Mouse (Mus musculus): ENCODE results near the gene Aldh18a1. TPM values are rescaled to one million over a fixed set of nuclear protein-coding genes. Genes with fewer than 3 reads are reported as not detected.
A peak's percentile ranks its signal among the peaks of the same experiment; 100 is the strongest.
"Not testable (repeated sequence)": the region's sequence is repeated elsewhere in the genome, so short reads cannot be mapped to it uniquely, and the experiment has no call there.

Gene Aldh18a1
- polyA plus RNA-seq, 1 experiment = 166 TPM

DNA sequence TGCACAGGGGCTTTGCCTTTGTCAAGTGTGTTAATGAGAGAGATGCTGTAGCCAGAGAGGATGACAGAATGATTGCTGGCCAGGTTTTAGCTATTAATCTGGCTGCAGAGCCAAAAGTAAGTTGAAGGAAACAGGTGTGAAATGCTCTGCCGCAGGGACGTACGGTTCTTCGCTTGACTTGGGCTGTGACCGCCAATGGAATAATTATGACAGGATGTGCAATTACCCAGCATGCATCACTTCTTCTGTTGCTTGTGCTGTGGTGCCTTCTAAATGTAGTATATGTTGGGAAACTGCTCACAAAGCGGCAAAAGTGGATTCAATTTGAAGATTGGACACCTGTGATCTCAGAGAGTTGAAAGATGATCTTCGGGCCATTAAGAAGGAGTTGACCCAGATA lies 27.8 kb upstream of the Aldh18a1 start:
- TF ChIP-seq POLR2A (IDR thresholded peaks at IDR 0.05; ENCODE audit: low read depth, low read length) = no peak
- no peak for TF ChIP-seq CTCF (IDR thresholded peaks at IDR 0.05; ENCODE audit: borderline replicate concordance, insufficient read depth, low read length)
- Histone ChIP-seq H3K27ac (ENCODE audit: insufficient read depth, low read length) (no peak overlapping the region), H3K4me3 (ENCODE audit: insufficient read depth, low read length) (no peak overlapping the region), H3K4me1 (ENCODE audit: control insufficient read depth, insufficient read depth, low read length) (peaks cover 3% of the 10 kb centered on the region)

DNA sequence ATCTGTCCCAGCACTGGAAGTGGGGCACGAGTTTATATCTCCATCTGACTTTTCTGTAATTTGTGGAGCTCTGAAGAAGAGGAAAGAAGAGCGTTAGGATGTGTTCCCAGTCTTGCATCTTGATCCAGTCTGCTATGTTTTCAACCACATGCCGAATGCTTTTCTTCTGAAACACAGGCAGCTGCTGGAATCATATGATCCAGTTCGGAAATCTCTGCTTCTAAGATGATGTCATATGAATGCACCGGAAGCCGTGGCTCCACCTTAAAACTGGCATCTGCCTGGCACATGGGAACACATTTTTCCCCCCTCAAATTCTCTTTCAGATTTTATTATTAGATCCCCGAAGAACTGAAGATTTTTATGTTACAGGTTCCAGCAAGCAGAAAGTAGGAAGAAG lies 26.5 kb upstream of the Aldh18a1 start:
- TF ChIP-seq POLR2A (IDR thresholded peaks at IDR 0.05; ENCODE audit: low read depth, low read length) (no peak), CTCF (IDR thresholded peaks at IDR 0.05; ENCODE audit: borderline replicate concordance, insufficient read depth, low read length) (no peak)
- peaks cover 3% of the 10 kb centered on the region for H3K4me1 ChIP-seq (ENCODE audit: control insufficient read depth, insufficient read depth, low read length)
- H3K4me3 ChIP-seq (ENCODE audit: insufficient read depth, low read length) = no peak overlapping the region
- peak overlapping the region; percentile 54; the same call in 1 of the 2 replicates for H3K27ac ChIP-seq (ENCODE audit: insufficient read depth, low read length)

DNA sequence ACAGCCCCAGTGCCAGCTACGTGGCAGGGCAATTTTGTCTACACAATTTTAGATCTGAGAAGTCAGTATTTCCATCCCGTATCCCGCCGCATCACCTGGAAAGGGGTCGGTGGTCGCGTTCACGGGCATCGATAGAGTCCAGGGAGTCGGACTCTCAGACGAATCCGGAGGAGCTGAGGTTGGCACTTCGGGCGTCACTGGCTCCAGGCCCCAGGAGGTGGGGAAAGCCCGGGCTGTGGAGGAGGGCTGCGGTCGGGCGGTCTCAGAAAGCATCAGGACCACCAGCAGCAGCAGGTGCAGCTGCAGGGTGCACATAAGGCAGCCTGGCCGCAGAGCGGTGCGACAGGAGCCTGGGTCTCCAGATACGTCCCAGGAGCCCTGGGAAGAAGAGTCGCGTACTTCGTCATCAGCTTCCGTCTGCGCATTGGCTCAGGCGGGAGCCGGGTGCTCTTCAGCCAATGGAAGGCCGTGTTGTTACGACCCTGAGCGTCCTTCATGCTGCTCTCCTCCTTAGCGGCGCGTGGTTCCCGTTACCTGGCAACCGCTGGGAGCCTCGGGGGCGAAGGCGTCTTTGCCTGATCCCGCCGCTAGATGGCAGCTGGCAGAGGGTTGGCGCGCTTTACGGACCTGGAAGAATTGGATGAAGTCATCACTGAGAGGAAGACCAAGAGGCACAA lies 23.7 kb upstream of the Aldh18a1 start, which contains the start of the genes Tctn3 and Entpd1:
Gene Tctn3 (minus strand): TSS at position 404 of the 677 bp plus-strand sequence.
Gene Entpd1 (plus strand): TSS at position 537 of the 677 bp plus-strand sequence.
- Histone ChIP-seq H3K4me3 (ENCODE audit: insufficient read depth, low read length) (peak within 1 kb of the TSS; percentile 75), H3K27ac (ENCODE audit: insufficient read depth, low read length) (no peak within 1 kb of the TSS), H3K4me1 (ENCODE audit: control insufficient read depth, insufficient read depth, low read length) (peaks cover 3% of the 10 kb centered on the region)
- peak; percentile 68; the same call in 1 of the 2 replicates for TF ChIP-seq POLR2A (IDR thresholded peaks at IDR 0.05; ENCODE audit: low read depth, low read length)
- peak; percentile 87 for TF ChIP-seq CTCF (IDR thresholded peaks at IDR 0.05; ENCODE audit: borderline replicate concordance, insufficient read depth, low read length)

DNA sequence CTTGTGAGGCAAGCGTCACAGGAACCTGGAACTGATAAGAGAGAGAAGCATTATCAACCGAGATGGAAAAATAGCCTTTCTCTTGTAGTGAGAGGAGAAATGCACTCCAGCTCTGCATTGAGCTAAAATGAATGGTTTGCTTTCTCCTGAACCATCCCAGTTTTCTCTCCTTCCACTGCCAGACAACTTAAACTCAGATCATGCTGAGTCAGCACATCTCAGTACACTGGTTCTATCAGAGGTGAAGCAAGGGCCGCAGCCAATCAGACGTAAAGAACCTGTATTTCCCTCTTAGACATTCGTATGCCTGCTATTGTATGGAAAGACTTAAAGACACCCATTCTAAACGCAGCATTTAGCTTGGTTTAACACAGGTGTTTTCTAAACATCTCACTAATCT lies 19.4 kb upstream of the Aldh18a1 start:
- H3K27ac ChIP-seq (ENCODE audit: insufficient read depth, low read length) = no peak overlapping the region
- no peak overlapping the region for H3K4me3 ChIP-seq (ENCODE audit: insufficient read depth, low read length)
- no peaks in the 10 kb centered on the region for H3K4me1 ChIP-seq (ENCODE audit: control insufficient read depth, insufficient read depth, low read length)
- TF ChIP-seq POLR2A (IDR thresholded peaks at IDR 0.05; ENCODE audit: low read depth, low read length) = no peak
- no peak for TF ChIP-seq CTCF (IDR thresholded peaks at IDR 0.05; ENCODE audit: borderline replicate concordance, insufficient read depth, low read length)

DNA sequence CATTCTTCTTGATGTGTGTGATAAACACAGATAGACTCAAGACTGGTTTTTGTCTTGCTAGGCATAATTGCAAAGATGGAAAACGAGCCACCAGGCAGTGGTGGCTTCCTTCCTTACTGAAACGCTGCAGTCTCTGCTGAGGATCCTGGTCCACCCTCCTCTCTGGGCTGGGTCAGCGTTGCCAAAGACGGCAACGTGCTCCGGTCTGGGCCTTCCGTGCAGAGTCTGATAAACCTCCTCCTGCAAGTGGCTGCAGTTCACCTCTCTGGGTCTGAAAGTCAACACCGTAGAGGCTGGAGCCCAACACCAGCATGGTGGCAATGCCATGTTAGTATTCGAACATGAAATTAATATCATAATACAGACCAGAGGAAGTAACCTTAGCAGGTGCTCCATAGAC lies 16.9 kb upstream of the Aldh18a1 start:
- TF ChIP-seq POLR2A (IDR thresholded peaks at IDR 0.05; ENCODE audit: low read depth, low read length) (no peak), CTCF (IDR thresholded peaks at IDR 0.05; ENCODE audit: borderline replicate concordance, insufficient read depth, low read length) (no peak)
- H3K4me3 ChIP-seq (ENCODE audit: insufficient read depth, low read length) = no peak overlapping the region
- no peak overlapping the region for H3K27ac ChIP-seq (ENCODE audit: insufficient read depth, low read length)
- no peaks in the 10 kb centered on the region for H3K4me1 ChIP-seq (ENCODE audit: control insufficient read depth, insufficient read depth, low read length)

DNA sequence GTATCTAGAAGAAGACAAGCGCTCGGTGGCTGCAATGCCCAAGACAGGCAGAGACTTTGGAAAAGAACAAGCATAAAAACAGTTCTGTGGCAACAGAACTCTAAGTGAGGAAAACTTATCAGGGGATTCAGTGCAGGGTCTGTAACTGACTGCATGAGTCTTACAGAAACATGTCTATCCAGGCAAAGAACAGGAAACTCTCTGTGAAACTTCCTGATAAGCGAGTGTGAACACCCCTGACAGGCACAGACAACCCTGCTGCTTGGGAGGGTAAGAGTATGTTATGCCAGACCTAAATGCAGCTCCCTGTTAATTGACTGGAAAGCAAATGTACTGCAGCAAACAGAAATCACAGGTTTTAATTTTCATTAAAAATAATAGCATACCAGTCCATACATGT lies 13.6 kb upstream of the Aldh18a1 start:
- Histone ChIP-seq H3K4me1 (ENCODE audit: control insufficient read depth, insufficient read depth, low read length) (no peaks in the 10 kb centered on the region), H3K27ac (ENCODE audit: insufficient read depth, low read length) (no peak overlapping the region), H3K4me3 (ENCODE audit: insufficient read depth, low read length) (no peak overlapping the region)
- TF ChIP-seq POLR2A (IDR thresholded peaks at IDR 0.05; ENCODE audit: low read depth, low read length) (no peak), CTCF (IDR thresholded peaks at IDR 0.05; ENCODE audit: borderline replicate concordance, insufficient read depth, low read length) (no peak)

DNA sequence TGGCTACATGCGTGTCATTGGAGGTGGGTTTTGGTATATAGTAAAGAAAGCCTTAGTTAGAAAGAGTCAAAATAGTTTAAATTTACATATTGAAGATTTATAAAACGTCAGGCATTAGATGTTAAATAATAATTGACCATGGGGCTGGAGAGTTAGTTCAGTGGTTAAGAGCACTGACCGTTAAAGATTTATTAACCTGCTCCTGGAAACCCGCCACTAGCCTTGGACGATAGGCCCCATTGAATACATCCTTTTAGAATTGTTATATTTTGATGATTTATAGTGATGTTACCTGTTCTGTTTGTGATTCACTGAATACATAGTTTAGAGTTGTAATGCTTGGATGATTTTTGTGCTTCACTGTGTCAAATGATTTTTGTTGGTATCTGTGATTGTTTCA lies 12.6 kb upstream of the Aldh18a1 start:
- not testable (repeated sequence) for H3K27ac ChIP-seq (ENCODE audit: insufficient read depth, low read length); H3K4me3 ChIP-seq (ENCODE audit: insufficient read depth, low read length); H3K4me1 ChIP-seq (ENCODE audit: control insufficient read depth, insufficient read depth, low read length)

DNA sequence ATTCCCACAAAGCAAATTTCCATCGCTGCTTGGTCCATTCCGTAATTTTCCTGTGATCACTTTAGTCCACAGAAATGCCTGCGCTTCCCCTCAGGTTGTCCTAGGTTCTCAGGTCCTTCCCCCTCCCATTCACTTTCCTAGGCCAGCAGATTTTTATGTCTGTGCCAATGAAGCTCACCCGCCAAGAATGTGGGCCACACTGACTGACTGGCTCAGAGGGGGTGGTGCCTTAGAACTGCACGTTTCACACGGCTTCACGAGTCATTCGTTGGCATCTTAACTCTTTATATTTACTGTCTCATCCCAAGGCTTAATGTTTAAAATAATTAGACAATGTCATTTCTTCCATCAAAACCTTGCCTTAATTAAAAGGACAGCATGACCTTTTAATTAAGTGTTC lies 7.6 kb upstream of the Aldh18a1 start:
- Histone ChIP-seq H3K4me3 (ENCODE audit: insufficient read depth, low read length) (no peak overlapping the region), H3K4me1 (ENCODE audit: control insufficient read depth, insufficient read depth, low read length) (no peaks in the 10 kb centered on the region), H3K27ac (ENCODE audit: insufficient read depth, low read length) (no peak overlapping the region)
- TF ChIP-seq CTCF (IDR thresholded peaks at IDR 0.05; ENCODE audit: borderline replicate concordance, insufficient read depth, low read length) (no peak), POLR2A (IDR thresholded peaks at IDR 0.05; ENCODE audit: low read depth, low read length) (no peak)

DNA sequence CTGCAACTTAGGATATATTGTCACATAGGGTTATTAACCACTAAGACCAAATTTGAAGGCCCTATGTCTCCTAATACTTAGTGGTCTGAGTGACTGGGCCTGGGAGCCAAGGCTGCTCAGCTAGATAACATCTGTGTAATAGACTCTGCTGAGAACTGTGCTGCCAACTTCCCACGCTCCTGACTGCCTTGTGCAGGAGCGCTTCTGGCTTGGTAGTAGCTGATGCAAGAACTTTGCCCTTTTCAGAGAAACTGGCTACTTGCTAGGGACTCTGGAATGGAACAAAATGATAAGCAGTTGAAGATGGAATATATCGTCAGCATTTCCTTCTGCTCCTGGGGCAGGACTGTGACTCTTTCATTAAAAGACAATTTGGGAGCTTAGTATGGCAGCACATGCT lies 7.0 kb upstream of the Aldh18a1 start:
- Histone ChIP-seq H3K4me3 (ENCODE audit: insufficient read depth, low read length) (no peak overlapping the region), H3K4me1 (ENCODE audit: control insufficient read depth, insufficient read depth, low read length) (no peaks in the 10 kb centered on the region), H3K27ac (ENCODE audit: insufficient read depth, low read length) (no peak overlapping the region)
- TF ChIP-seq CTCF (IDR thresholded peaks at IDR 0.05; ENCODE audit: borderline replicate concordance, insufficient read depth, low read length) (no peak), POLR2A (IDR thresholded peaks at IDR 0.05; ENCODE audit: low read depth, low read length) (no peak)

DNA sequence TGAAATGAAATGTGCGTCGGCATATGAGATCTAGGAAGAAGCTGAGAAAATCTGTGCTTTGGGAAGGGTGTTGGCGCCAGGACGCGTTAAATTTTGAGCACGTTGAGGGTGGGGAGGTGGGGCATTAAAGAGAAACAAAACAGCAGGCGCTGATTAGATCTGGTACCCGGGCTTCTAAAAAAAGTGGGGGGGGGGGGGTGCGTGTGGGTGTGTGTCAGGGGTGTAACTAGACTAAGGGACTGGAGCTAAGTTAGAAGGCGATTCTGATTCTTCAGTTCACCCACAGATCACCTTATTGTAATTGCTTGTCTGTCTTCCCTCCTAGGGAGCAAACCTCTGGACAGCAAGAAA lies 1.2 kb upstream of the Aldh18a1 start:
- Histone ChIP-seq H3K4me3 (ENCODE audit: insufficient read depth, low read length) (peak overlapping the region; percentile 46), H3K4me1 (ENCODE audit: control insufficient read depth, insufficient read depth, low read length) (no peaks in the 10 kb centered on the region; the same call in 1 of the 2 replicates), H3K27ac (ENCODE audit: insufficient read depth, low read length) (peak overlapping the region; percentile 68)
- peak; percentile 45 for TF ChIP-seq POLR2A (IDR thresholded peaks at IDR 0.05; ENCODE audit: low read depth, low read length)
- TF ChIP-seq CTCF (IDR thresholded peaks at IDR 0.05; ENCODE audit: borderline replicate concordance, insufficient read depth, low read length) = no peak

All from embryonic fibroblast, embryonic 13.5 days (primary cell).